Mouse (Mus musculus) left cerebral cortex, postnatal 25 days (tissue): ENCODE data around the gene Bin2. TPM values are rescaled to one million over a fixed set of nuclear protein-coding genes. Genes with fewer than 3 reads are reported as not detected.
A peak's percentile ranks its signal among the peaks of the same experiment; 100 is the strongest.

Experiments
- DNase-seq, 2 experiments: peaks; one replicate each; pipeline ENCODE4 v3.0.0; 2022; ENCODE audit warnings: low spot score in 2 of 2, mixed read lengths in 1 of 2
- intact Hi-C: fragments of 180-260 bp; cut with DNase I; formaldehyde crosslinking; loops from one replicate; pipeline ENCODE4 v1.15.1; 2025
- total RNA-seq, 2 experiments: library from RNA; stranded (reverse); gene quantifications; 2 replicates each; pipeline ENCODE4 v1.2.3; 2021

The Bin2 gene
- total RNA-seq, 2 experiments from 2014 or later: 5.5 to 6.7 TPM

DNA sequence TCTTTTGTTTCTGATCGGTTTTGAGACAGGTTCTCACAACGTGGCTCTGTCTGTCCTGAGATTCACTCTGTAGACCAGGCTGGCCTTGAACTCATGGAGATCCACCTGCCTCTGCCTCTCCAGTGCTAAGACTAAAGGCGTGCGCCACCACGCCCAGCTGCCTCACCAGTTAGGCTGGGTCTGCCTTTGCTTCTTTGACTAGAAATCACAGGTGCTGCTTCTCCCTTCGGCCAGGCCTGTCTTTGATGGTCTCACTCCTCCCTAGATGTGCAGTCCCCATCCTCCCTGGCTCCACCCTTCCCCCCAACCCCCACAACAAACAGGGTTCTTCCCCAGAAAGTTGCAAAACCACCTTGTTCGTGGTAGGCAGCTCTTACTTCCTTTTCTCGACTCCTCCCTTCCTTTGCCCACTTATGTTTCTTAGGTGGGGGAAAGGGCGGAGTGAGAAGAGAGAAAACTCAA, 4.5 kb downstream of the Bin2 start:
- intact Hi-C loops: no loop called here
- DNase-seq: no peak

DNA sequence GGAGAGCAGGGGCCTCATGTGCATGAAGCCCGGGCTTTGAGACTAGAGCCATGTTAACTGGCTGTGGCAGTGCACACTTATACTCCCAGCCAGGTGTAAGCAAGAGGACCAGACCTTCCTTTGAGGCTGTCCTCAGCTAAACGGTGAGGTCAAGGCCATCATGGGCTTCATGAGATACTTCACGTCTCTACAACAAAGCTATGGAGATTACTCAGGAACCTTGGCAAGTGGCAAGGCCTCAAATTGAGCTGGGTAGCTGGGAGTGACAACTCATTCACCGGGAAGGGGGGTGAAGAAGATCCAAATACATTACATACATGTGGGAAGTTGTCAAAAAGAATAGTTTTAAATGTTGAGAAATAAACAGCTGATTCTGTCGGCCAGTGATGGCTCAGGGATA, 8.5 kb downstream of the Bin2 start:
- no peak for DNase-seq
- intact Hi-C loops: no loop called here

DNA sequence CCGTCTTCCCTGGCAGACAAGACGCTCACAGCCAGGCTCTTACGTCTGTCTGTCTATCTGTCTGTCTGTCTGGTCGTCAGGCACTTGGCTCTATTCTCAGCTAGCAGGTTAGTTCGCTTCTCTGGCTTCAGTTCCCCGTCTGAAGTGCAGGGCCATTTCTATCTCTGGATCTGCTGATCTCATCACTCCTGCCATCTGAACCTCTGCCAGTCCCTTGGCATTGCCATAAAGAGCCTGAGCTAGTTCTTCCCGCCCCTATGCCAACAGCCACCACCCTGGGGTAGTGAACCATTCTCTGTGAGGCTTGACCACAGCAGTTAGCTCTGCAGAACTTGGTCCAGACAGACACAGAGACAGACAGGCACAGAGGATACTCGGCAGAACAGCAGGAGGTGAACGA, 9.0 kb downstream of the Bin2 start:
- intact Hi-C loops: no loop called here
- peak; percentile 20 to 55 for DNase-seq

DNA sequence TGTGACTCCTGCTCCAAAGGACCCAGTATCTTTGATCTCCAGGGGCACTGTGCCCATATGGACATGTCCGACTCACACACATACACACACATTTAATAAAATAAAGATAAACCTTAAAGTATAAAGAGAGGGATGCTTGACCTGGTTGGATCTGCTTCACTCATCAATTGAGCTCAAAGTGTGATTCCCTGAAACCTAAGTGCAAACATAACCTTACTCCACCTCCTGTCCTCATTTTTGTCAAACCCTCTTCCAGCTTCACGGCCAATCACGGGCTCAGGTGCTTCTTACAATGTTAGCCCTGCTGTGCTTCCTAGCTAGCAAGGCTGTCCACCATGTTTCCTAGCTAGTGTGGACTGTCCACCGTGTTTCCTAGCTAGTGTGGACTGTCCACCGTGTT, 14.2 kb downstream of the Bin2 start:
- intact Hi-C loops: no loop called here

DNA sequence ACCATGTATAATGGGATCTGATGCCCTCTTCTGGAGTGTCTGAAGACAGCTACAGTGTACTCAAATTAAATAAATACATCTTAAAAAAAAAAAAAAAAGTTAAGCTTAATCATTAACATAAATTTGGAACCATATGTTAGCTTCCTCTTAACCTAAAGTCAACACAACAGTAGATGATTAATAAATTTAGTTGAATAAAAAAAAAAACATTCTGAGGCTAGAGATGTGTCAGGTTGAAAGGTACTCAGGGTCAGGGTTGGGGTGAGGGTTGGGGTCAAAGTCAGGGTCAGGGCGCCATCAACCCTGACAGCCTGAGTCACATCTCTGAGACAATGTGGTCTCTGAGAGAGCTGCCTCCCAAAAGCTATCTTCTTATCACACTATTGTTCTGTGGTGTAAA, 15.1 kb downstream of the Bin2 start:
- DNase-seq: no peak
- intact Hi-C loops: no loop called here

More for the DNA sequence above, 14.2 kb downstream of the Bin2 start:
- no peak for DNase-seq

DNA sequence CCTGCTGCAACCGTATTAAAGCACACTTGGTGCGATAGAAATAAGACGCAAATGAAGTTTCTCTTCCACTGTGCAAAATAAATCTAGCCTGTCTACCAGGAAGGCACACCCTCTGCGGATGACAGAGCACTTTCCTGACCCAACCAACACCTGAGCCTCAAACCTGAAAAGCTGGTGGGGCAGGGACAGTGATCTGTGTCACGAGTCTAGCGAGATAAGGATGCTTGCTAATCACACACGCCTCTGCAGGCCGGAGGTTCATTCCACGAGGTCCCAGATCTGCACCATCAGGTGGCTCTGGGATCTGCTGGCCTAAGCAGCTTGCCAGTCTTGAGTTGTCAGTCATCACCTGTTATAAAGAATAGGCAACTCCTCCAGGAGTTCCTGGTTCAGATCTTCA, 17.7 kb downstream of the Bin2 start:
- intact Hi-C loops: no loop called here
- DNase-seq: no peak

DNA sequence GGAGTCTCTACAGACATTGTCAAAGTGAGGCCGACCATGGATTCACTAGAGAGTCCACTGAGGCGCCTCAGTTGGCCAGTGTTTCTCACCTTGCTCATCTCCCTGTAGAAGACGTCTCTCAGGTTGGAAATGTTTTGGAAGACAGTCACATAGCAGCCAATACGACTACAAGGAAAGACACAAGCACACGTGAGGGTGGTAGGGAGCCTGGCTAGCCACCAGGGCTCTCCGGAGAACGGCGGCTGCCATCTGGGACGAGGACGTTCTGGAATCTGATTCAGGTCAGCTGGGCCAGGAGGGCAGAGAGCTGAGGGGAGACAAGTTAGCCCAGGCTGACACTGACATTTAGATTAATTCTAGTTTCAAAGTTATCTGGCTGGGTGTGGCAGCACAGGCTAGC, 19.2 kb downstream of the Bin2 start:
- no peak for DNase-seq
- intact Hi-C loops: no loop called here

DNA sequence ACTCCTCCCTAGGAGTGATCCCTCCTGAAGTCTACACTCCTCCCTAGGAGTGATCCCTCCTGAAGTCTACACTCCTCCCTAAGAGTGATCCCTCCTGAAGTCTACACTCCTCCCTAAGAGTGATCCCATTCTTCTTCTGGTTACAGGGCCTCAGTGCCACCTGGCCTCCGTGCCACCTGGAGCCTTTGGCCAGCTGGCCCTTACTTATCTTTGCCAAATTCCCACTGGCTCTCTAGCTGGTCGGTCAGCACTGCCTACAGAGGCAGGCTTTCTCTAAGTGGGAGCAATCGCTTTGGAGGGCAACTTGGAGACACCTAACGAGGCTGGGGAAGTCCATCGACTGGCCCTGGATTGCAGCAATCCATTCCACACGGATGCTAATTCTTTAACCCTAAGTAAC, 23.2 kb downstream of the Bin2 start:
- intact Hi-C loops: no loop called here
- no peak for DNase-seq

DNA sequence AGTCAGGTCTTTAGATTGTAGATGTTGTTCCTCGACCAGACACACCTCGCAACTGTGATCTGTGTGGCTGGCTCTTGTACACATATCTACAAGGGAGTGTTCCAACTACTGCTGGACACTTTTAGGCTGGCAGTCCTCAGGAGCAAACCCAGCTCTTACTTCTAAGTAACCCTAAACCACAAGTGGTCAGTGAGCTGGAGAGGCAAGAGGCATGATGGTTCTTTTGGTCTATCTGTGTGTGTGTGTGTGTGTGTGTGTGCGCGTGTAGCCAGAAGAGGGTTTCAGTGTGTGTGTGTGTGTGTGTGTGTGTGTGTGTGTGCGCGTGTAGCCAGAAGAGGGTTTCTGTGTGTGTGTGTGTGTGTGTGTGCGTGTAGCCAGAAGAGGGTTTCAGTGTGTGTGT, 26.9 kb downstream of the Bin2 start:
- no peak for DNase-seq
- intact Hi-C loops: no loop called here

DNA sequence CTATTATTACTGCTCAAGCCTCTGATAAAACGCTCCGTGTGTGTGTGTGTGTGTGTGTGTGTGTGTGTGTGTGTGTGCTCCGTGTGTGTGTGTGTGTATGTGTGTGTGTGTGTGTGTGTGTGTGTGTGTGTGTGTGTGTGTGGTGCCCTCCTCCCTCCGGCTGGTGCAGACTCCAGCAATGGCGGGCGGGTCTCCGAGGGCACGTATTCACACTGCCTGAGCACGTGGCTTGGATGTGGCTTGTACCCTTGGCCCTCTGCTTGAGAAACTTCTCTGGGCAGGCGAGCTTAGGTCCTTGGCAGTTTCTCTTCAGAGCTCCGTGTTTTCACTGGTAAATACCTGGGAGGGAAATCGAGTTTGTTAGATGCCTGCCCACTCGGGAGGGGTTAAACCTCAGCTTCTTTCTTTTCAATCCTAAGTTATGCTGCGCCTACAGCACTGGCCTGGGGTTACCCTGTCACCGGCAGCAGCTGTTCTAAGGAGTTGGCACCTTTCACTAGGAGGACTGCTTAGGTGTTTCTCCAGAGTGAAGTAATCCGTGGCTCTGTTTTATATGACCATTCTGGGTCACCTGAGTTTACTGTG, 28.0 kb downstream of the Bin2 start:
- DNase-seq: no peak
- intact Hi-C loops: no loop called here

DNA sequence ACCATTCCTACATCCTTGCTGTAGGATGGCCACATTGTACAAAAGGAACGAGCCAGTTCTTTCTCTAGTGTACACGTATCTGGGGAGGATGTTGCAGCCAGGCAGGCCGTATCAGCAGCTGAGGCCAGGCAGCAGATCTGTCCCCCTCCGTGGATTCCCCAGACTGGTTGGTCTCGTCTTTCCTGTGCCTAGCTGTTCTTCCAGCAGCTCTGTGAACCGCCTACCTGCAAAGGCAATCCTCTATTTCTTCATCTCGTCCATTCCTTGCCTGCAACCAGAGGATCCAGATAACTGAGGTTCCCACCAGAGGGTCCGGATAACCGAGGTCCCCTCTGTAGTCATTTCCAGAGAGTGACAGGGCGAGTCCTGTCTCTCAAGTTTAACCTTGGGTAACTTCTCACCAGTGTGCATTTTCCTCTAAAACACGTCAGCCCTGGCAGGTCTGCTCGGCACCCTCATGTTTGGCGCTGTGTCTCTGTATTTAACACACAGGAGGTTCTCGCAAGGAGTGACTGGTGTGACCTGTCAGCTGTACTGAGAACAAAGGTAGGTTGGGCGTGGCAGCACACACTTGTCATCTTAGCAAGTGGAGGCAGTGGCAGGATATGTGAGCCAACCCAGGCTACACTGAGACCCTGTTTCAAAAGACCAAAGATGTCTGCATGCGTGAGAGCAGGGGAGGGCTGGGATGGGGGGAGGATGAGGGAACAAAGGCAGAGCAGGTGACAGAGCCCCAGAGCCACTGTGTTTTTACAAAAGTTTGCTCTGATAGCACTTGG, 29.2 kb downstream of the Bin2 start:
- intact Hi-C loops: loop anchor here (5.0 kb wide), 1 partner anchor 42 kb away; no protein-coding TSS in a partner anchor

DNA sequence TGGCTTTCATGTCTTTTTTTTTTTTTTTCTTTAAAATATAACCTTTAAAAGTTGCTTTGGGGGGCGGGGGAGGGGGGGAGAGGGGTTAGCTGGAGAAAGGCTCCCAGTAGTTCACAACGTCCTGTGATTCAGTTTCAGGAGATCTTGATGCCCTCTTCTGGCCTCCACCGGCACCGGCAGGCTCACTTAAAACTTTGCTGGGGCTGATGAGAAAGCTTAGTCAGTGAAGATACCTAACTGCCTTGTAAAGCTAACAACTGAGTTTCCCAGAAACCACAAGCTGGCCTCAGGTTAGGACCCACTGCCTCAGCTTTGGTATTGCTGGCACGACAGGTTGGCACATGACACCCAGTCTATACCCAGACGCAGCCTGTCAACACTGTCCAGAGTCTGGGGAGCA, 31.7 kb downstream of the Bin2 start:
- no peak for DNase-seq
- intact Hi-C loops: loop anchor here (5.0 kb wide), 1 partner anchor 45 kb away; no protein-coding TSS in a partner anchor

More for the DNA sequence above, 29.2 kb downstream of the Bin2 start:
- no peak for DNase-seq

DNA sequence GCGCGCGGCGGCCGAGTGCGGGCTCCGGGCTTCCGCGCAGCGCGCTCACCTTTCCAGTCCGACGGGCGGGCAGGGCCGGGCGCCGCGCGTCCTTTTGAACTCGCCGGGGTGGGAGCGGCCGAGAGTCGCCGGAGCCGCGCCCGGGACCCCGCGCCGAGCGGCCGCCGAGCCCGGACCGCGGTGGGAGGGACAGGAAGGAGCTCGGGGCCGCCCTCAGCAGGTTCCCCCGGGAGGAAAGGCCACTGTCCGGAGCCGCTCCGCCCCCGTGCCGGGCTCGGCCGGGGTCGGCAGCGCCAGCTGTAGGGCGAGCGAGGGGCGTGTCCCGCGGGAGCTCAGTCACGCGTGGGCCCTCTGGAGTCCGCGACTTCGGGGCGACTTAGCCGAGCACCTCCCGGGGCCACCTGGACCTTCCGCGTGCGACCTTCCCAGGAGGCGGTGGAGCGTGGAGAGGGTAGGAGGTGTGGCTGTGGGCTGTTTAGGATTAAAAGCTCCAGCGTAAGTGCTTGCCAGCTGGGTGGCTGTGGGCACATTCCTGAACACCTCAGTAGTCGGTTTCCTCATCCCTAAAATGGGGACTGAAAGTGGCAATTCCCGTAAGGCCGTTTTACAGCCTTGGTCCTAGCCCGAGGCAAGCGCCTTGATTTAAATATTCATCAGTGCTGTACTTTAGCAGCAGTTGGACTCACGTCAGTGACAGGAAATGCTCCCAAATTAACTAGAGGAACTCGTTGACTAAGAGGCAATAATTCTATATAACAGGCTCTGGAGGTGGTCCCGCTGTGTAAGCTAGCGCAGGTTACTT, 32.5 kb downstream of the Bin2 start, which contains the start of gene Smagp:
Gene Smagp, minus strand, starts transcription at position 241 of the 802 bp plus-strand sequence.
- intact Hi-C loops: loop anchor here (5.0 kb wide), 1 partner anchor 45 kb away; no protein-coding TSS in a partner anchor
- DNase-seq: no peak

DNA sequence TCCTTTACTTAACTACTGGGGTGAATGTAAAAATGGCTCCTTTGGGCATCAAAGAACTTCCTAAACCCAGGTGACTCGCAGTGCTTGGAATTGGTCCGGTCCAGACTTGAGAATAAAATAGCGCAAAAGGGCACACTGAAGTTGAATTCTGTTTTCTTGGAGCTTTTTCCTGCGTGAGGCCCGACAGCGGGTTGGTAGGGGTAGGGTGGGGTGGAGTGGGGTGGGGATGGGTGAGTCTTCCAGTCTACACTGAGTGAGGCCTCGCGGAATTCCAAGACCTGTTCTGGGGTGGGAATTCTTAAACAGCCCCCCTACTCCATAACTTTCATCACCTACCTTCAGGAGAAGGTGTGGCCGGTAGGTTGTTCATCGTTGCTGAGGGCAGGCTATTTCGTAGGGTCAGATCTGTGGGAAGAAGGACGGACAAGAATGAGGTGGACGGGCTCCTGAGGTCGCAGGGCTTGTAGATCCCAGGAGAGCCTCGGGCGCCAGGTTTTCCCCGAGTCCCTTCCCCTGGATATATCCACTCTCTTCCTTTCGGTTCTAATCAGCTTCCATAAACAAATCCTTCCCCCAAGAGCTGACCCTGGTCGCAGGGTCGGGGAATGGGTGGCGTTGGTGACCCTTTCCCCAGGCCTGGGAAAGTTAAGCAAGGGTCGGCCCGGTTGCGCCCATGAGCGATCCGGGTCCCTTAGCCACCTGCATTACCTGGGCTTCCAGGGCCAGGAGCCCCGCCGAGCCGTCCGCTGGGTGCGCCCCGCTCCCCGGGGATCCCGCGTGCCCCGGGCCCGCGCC, 33.3 kb downstream of the Bin2 start:
- intact Hi-C loops: loop anchor here (5.0 kb wide), 1 partner anchor 46 kb away; no protein-coding TSS in a partner anchor

DNA sequence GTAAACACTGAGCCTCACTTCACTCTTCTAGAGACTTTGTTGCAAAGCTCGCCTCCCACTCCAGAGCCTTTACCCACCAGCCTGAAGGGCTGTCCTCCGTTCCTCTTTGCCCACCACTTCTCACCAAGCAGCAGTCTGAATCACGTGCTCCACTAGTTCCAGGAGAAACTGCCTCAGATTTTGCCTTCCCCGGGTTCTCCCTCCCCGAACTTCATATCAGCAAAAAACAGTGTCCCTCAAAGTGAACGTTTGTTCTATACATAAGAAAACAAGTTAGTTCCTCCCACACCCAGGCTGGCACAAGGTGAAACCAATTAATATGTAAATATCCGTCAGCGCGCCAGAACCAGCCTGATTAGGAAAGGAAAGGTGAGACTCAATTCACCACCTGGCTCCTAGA, 34.1 kb downstream of the Bin2 start:
- DNase-seq: no peak
- intact Hi-C loops: loop anchor here (5.0 kb wide), 1 partner anchor 47 kb away; no protein-coding TSS in a partner anchor

More for the DNA sequence above, 33.3 kb downstream of the Bin2 start:
- no peak for DNase-seq

DNA sequence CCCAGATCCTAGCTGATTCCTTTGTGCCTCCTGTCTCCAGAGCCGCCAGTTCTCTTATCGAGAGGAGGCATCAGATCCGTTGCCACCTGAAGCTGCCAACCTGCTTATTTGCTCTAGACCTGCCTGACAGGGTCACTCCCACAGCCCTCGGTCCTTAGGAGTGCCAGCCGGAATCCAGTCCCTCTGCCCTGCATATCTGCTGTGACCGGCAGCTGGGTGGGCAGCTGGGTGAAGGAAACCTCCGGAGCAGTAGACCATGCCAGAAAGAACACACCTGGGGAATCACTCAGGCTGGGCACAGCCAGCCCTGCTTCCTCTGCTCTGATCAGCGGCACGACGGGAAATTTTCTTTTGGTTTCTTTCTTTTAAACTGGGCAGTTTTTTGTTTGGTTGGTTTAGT, 36.0 kb downstream of the Bin2 start:
- no peak for DNase-seq
- intact Hi-C loops: no loop called here

DNA sequence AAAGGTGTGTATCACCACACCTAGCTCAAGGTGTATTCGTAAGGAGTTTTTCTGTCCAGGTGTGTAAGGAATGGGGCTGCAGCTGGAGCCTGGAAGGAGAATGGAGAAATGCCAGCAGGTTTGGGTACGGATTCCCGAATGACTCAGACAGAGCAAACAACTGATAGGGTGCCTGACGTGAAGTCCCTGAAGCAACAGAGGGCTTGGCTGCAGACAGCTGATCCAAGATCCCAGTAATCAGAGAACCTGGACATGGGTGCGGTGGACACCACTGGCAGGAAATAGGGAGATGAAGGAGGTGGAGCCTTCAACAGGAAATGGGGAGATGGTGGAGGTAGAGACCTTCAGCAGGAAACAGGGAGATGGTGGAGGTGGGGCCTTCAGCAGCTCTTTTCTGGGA, 37.0 kb downstream of the Bin2 start:
- DNase-seq: no peak

DNA sequence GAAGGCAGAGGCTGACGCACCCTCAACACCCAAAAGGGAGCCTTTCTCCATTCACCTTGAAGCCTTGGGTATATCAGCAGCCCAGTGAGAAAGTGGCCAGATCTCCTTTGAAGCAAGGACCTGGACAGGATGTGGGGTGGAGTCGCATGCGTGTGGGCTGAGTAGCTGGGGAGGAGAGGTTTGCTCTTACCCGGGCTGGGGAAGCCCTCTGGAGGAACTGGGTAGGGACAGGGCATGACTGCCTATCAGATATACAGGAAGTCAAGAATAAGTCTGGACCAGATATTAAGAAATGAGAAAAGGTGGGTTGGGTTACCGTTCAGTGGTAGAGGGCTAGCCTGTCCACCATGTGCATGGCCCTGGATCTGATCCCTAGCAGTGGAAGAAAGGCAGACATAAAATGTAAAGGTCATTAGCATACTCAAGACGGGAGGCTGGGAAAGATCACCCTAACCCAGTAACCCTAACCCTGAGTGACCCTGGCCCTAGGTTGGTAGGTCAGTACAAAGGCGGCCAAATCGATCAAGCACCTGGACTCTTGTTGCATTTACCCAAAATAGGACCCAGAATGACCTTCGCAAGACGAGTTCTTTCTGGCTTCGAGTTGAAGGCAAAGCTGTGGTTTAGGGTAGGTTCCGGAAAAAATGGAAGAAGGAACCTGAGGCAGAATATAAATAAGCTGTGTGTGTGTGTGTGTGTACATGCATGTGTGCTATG, 37.7 kb downstream of the Bin2 start:
- intact Hi-C loops: no loop called here
- no peak for DNase-seq

More for the DNA sequence above, 37.0 kb downstream of the Bin2 start:
- intact Hi-C loops: no loop called here

DNA sequence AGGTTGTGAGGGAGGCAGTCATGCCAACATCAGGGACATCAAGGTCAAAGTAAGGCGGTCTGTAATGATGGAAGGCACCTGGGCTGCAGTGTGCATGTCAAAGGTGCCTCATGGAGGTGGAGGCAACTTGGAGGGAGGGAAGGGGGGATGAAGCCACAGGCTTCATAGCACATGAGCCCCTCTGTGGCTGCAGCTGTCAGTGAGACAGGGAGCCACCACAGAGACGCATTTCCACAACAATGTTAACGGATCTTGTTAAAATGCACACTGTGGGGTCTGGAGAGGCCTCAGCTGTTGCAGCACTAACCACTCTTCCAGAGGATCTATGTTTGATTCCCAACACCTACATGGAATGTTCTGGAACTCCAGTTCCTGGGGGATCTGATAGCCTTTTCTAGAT, 39.2 kb downstream of the Bin2 start:
- intact Hi-C loops: no loop called here
- no peak for DNase-seq
